Mouse (Mus musculus) heart, embryonic 13.5 days (tissue): Measurements from ENCODE around the gene Cntn1. TPM values are rescaled to one million over a fixed set of nuclear protein-coding genes. Genes with fewer than 3 reads are reported as not detected.

Experiments used
- ATAC-seq: fragments of 200-750 bp; cut with Nextera tagmentation; 2 replicates; pipeline ENCODE4 v1.8.0; 2017; ENCODE audit warnings: moderate TSS enrichment; ENCODE audit not compliant: insufficient number of reproducible peaks, low FRiP score, low TSS enrichment; ENCODE audit errors: extremely low read depth
- H3K27ac ChIP-seq: fragments of 300-500 bp; sonication (generic); replicated peaks from 2 replicates; pipeline ENCODE4 v1.5.1; 2015; ENCODE audit warnings: moderate library complexity, mild to moderate bottlenecking, inconsistent platforms
- H3K27me3 ChIP-seq: fragments of 300-500 bp; sonication (generic); replicated peaks from 2 replicates; pipeline ENCODE4 v1.6.1; 2015; ENCODE audit warnings: mild to moderate bottlenecking, inconsistent platforms
- H3K36me3 ChIP-seq: fragments of 300-500 bp; sonication (generic); 2 replicates; pipeline ENCODE4 v1.6.1; 2015; ENCODE audit warnings: mild to moderate bottlenecking, inconsistent platforms
- H3K4me1 ChIP-seq: fragments of 300-500 bp; sonication (generic); 2 replicates; pipeline ENCODE4 v1.6.1; 2015; ENCODE audit warnings: inconsistent platforms
- H3K4me2 ChIP-seq: fragments of 300-500 bp; sonication (generic); 2 replicates; pipeline ENCODE4 v1.6.1; 2015; ENCODE audit warnings: inconsistent platforms, mild to moderate bottlenecking, moderate library complexity
- H3K4me3 ChIP-seq: fragments of 300-500 bp; sonication (generic); 2 replicates; pipeline ENCODE4 v1.5.1; 2015; ENCODE audit warnings: moderate library complexity, mild to moderate bottlenecking, inconsistent platforms
- H3K9ac ChIP-seq: fragments of 300-500 bp; sonication (generic); 2 replicates; pipeline ENCODE4 v1.6.1; 2015; ENCODE audit warnings: inconsistent platforms, mild to moderate bottlenecking, moderate library complexity
- H3K9me3 ChIP-seq: fragments of 300-500 bp; sonication (generic); 2 replicates; pipeline ENCODE4 v1.6.1; 2016; ENCODE audit warnings: inconsistent platforms
- WGBS: fragments of 180-500 bp; shearing (Covaris S2); methylation state at CpG from one replicate; pipeline ENCODE4 v1.1.7; 2015; ENCODE audit warnings: mixed read lengths; 5-methylcytosine and 5-hydroxymethylcytosine counted together
- polyA plus RNA-seq: library from polyadenylated mRNA; unstranded; fragments of >200 nt; fragmentation: Nextera tagmentation; extraction: Ambion mirVana; gene quantifications from 2 replicates; pipeline ENCODE4 v1.2.1, GENCODE M21; 2015

Gene Cntn1
- polyA plus RNA-seq, 1 experiment from 2014 or later = 0.43 TPM

- no peak for ATAC-seq
- H3K9me3 ChIP-seq = no peaks in the 10 kb centered on the region
- no peaks in the 10 kb centered on the region for H3K4me1 ChIP-seq
- no peaks in the 10 kb centered on the region for H3K36me3 ChIP-seq
- no peak overlapping the region for H3K27ac ChIP-seq
- WGBS = 76% methylated on average over 3 of the region's 3 CpGs
- H3K27me3 ChIP-seq = no peaks in the 10 kb centered on the region
- no peak overlapping the region for H3K4me2 ChIP-seq
- no peak overlapping the region for H3K4me3 ChIP-seq
- H3K9ac ChIP-seq = no peak overlapping the region
Measured at GRCm38 (mm10) chr15:92060986-92061385, 10.0 kb downstream of the Cntn1 start.

- no peaks in the 10 kb centered on the region for H3K27me3 ChIP-seq
- H3K9me3 ChIP-seq = no peaks in the 10 kb centered on the region
- no peak overlapping the region for H3K4me2 ChIP-seq
- no peak overlapping the region for H3K27ac ChIP-seq
- H3K9ac ChIP-seq = no peak overlapping the region
- H3K4me3 ChIP-seq = no peak overlapping the region
- 72% methylated on average over 3 of the region's 3 CpGs for WGBS
- no peaks in the 10 kb centered on the region for H3K4me1 ChIP-seq
- no peaks in the 10 kb centered on the region for H3K36me3 ChIP-seq
- ATAC-seq = no peak
Measured at GRCm38 (mm10) chr15:92079416-92079815, 28.5 kb downstream of the Cntn1 start.

GRCm38 (mm10) chr15:92085876-92086275, 34.9 kb downstream of the Cntn1 start:
- WGBS = 70% methylated on average over 1 of the region's 1 CpGs
- no peak for ATAC-seq

GRCm38 (mm10) chr15:92087691-92088286, 36.8 kb downstream of the Cntn1 start:
- Histone ChIP-seq H3K4me3 (no peak overlapping the region), H3K27ac (no peak overlapping the region), H3K9ac (no peak overlapping the region), H3K9me3 (no peaks in the 10 kb centered on the region), H3K4me2 (no peak overlapping the region), H3K4me1 (no peaks in the 10 kb centered on the region), H3K36me3 (no peaks in the 10 kb centered on the region), H3K27me3 (no peaks in the 10 kb centered on the region)
- 68% methylated on average over 6 of the region's 6 CpGs for WGBS
- no peak for ATAC-seq

More at GRCm38 (mm10) chr15:92085876-92086275, 34.9 kb downstream of the Cntn1 start:
- Histone ChIP-seq H3K4me2 (no peak overlapping the region), H3K9me3 (no peaks in the 10 kb centered on the region), H3K4me3 (no peak overlapping the region), H3K36me3 (no peaks in the 10 kb centered on the region), H3K9ac (no peak overlapping the region), H3K27me3 (no peaks in the 10 kb centered on the region), H3K4me1 (no peaks in the 10 kb centered on the region), H3K27ac (no peak overlapping the region)

GRCm38 (mm10) chr15:92090787-92091186, 39.8 kb downstream of the Cntn1 start:
- WGBS = 78% methylated on average over 6 of the region's 6 CpGs
- H3K4me2 ChIP-seq = no peak overlapping the region
- H3K4me3 ChIP-seq = no peak overlapping the region
- no peaks in the 10 kb centered on the region for H3K36me3 ChIP-seq
- no peak for ATAC-seq
- H3K9me3 ChIP-seq = no peaks in the 10 kb centered on the region
- no peak overlapping the region for H3K27ac ChIP-seq
- no peaks in the 10 kb centered on the region for H3K27me3 ChIP-seq
- H3K9ac ChIP-seq = no peak overlapping the region
- H3K4me1 ChIP-seq = no peaks in the 10 kb centered on the region

- no peak overlapping the region for H3K27ac ChIP-seq
- H3K4me3 ChIP-seq = no peak overlapping the region
- H3K27me3 ChIP-seq = no peaks in the 10 kb centered on the region
- H3K36me3 ChIP-seq = no peaks in the 10 kb centered on the region
- no peak overlapping the region for H3K9ac ChIP-seq
- H3K9me3 ChIP-seq = no peaks in the 10 kb centered on the region
- ATAC-seq = no peak
- WGBS = 62% methylated on average over 3 of the region's 3 CpGs
- no peaks in the 10 kb centered on the region for H3K4me1 ChIP-seq
- no peak overlapping the region for H3K4me2 ChIP-seq
Measured at GRCm38 (mm10) chr15:92092041-92092440, 41.1 kb downstream of the Cntn1 start.

GRCm38 (mm10) chr15:92099410-92100174, 48.6 kb downstream of the Cntn1 start:
- Histone ChIP-seq H3K4me2 (no peak overlapping the region), H3K36me3 (no peaks in the 10 kb centered on the region), H3K9me3 (no peaks in the 10 kb centered on the region), H3K9ac (no peak overlapping the region), H3K27me3 (no peaks in the 10 kb centered on the region), H3K4me3 (no peak overlapping the region), H3K4me1 (no peaks in the 10 kb centered on the region), H3K27ac (no peak overlapping the region)
- WGBS = 51% methylated on average over 5 of the region's 5 CpGs
- no peak for ATAC-seq

DNA sequence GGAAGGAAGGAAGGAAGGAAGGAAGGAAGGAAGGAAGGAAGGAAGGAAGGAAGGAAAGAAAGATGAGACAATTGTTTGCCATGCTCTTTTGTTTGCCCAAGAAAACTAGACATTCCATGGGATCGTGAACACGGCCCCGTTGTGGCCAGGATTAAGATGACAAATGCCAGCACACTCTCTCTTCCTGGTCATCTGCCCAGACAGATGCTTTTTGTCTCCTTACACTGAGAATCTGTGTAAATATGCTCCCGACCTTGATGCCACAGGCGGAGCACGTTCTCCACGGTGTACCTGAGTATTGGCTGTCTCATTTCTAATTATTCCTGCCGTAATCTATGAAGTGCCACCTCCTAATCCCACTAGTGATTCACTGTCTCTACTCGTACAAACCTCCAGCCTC, 51.0 kb downstream of the Cntn1 start:
- WGBS = 73% methylated on average over 9 of the region's 9 CpGs

DNA sequence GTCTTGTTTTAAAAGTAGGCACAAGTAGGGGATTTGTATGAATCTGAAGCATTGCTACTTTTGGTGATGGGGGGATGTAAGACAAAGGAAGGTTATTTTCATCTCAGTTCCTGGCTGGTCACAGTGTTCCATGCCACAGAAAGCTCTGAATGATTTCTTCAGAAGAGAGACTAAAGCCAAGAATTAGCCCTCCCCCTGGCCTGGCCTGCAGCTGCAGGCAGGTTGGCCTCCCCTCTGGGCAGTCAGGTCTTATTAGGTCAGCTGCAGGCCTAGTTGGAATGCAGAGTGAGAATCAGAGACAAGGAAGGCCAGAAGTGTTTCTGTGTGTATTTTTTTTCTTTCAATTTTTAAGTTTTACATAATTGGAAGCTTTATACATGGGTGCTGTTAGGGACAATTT, 61.5 kb downstream of the Cntn1 start:
- no peaks in the 10 kb centered on the region for H3K36me3 ChIP-seq
- H3K27me3 ChIP-seq = no peaks in the 10 kb centered on the region
- no peak overlapping the region for H3K27ac ChIP-seq
- no peak overlapping the region for H3K4me2 ChIP-seq
- H3K4me3 ChIP-seq = no peak overlapping the region
- H3K9ac ChIP-seq = no peak overlapping the region
- no peak for ATAC-seq
- no peaks in the 10 kb centered on the region for H3K4me1 ChIP-seq
- H3K9me3 ChIP-seq = no peaks in the 10 kb centered on the region

More for the DNA sequence above, 51.0 kb downstream of the Cntn1 start:
- no peak for ATAC-seq
- Histone ChIP-seq H3K9me3 (no peaks in the 10 kb centered on the region), H3K36me3 (no peaks in the 10 kb centered on the region), H3K27me3 (no peaks in the 10 kb centered on the region), H3K27ac (no peak overlapping the region), H3K4me1 (no peaks in the 10 kb centered on the region), H3K9ac (no peak overlapping the region), H3K4me3 (no peak overlapping the region), H3K4me2 (no peak overlapping the region)

GRCm38 (mm10) chr15:92132936-92133335, 82.0 kb downstream of the Cntn1 start:
- no peak for ATAC-seq
- no peak overlapping the region for H3K4me3 ChIP-seq
- H3K27ac ChIP-seq = no peak overlapping the region
- H3K27me3 ChIP-seq = no peaks in the 10 kb centered on the region
- no peaks in the 10 kb centered on the region for H3K36me3 ChIP-seq
- no peaks in the 10 kb centered on the region for H3K4me1 ChIP-seq
- WGBS = 77% methylated on average over 3 of the region's 3 CpGs
- H3K9ac ChIP-seq = no peak overlapping the region
- H3K4me2 ChIP-seq = no peak overlapping the region
- no peaks in the 10 kb centered on the region for H3K9me3 ChIP-seq

DNA sequence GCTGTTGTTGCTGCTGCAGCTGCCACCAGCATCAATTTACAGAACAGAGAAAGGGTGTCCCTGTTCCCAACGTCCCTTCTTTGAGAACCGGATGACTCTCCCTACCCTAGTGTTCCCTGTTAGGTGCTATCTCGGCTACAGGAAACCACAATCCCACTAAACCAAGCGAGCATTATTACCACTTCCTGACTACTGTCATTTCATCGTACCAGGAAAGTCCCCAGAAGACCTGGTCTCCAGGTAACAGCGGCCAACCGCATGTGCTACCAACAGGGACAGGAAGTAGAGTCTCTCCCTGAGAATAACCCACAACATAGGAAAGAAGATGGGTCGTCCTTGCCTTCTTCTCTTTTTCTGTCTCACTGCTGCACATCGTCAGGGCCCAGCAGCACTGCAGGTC, 83.3 kb downstream of the Cntn1 start:
- no peak for ATAC-seq

GRCm38 (mm10) chr15:92137026-92137425, 86.1 kb downstream of the Cntn1 start:
- Histone ChIP-seq H3K9ac (no peak overlapping the region), H3K4me2 (no peak overlapping the region), H3K9me3 (no peaks in the 10 kb centered on the region), H3K36me3 (no peaks in the 10 kb centered on the region), H3K27ac (no peak overlapping the region), H3K27me3 (no peaks in the 10 kb centered on the region), H3K4me1 (no peaks in the 10 kb centered on the region), H3K4me3 (no peak overlapping the region)
- 76% methylated on average over 6 of the region's 6 CpGs for WGBS
- no peak for ATAC-seq

More for the DNA sequence above, 83.3 kb downstream of the Cntn1 start:
- Histone ChIP-seq H3K36me3 (no peaks in the 10 kb centered on the region), H3K9me3 (no peaks in the 10 kb centered on the region), H3K4me3 (no peak overlapping the region), H3K9ac (no peak overlapping the region), H3K27me3 (no peaks in the 10 kb centered on the region), H3K4me2 (no peak overlapping the region), H3K4me1 (no peaks in the 10 kb centered on the region), H3K27ac (no peak overlapping the region)
- WGBS = 63% methylated on average over 9 of the region's 9 CpGs
